Mouse (Mus musculus) mature B cell (primary cell): ENCODE data around the gene Ldhd.
"Not testable (repeated sequence)": the region's sequence is repeated elsewhere in the genome, so short reads cannot be mapped to it uniquely, and the experiment has no call there.

ENCODE experiments used
- in situ Hi-C: fragments of 300-500 bp; cut with MboI; formaldehyde crosslinking; loops from 2 replicates; pipeline ENCODE4 v1.14.3; 2019

The Ldhd gene

DNA sequence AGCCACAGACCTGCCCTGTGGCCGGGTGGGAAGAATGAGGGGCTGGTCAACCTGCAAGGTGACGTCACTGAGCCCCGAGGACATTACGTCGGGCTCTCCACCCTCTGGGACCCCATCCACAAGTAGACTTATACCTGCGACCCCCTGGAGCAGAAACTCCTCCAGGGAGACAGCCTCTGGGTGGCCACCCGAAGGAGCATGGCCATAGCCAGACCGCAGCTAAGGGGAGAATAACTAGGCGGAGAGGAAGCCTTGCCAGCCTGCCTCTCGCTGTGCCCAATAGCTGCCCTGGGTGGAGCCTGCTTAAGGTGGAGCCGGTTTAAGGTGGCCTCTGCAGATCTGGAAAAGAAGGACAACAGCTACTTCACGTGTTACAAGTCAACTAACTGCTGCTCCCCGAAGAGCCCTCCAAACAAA, at the start of gene Ldhd:
Ldhd (minus strand) TSS at position 270 of the 417 bp plus-strand sequence.
- in situ Hi-C loops, result no loop called here

DNA sequence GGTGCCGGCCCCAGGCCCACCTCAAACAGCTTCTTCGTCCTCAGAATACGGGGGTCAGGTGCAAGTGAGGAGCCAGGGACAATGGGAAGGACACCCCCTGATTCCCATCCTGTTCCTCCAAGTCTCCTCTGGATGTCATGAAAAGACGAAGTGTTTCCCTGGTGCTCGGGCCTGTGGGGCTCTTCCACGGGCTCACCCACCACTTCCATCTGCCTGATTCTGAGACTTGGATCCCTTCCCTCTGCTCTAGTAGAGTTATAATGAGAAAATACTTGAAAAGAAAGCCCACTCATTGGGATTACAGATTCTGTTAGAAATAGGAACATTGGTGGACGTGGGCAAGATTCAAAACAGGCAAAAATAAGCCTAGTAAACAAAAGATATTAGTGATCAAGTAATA, 48.7 kb upstream of the Ldhd start:
- in situ Hi-C loops, result no loop called here

DNA sequence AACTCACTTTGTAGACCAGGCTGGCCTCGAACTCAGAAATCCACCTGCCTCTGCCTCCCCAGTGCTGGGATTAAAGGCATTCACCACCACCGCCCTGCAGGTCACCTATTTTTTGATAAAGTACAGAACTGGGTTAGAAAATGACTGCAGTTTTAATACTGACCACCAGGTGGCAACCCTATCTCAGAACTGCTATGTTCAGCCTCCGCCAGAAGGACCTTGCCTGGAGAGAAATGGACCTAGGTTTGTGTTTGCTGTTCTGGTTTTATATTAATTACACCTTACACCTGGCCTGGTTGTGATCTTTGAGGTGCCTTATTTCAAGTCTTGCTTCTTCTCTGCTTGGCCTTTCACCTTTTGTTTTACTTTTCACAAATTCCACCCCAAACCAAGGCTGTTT, 47.9 kb upstream of the Ldhd start:
- in situ Hi-C loops, result no loop called here

DNA sequence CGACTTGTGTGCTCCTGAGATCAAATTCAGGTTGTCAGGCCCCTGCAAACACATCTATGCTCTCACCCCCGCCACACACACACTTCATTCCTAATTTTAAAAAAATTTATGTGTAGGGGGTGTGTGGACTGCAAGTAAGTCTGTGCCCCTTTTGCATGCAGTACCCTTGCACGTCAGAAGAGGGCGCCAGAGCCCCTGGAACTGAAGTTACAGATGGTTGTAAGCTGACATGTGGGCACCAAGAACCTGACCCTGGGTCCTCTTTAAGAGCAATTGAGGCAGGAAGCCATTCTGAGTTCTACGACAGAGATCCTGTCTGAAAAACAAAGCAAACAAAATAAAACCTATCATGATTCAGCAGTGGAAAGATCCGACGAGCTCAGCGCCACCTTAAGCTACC, 46.1 kb upstream of the Ldhd start:
- in situ Hi-C loops, result no loop called here

- in situ Hi-C loops, result no loop called here
Measured at GRCm38 (mm10) chr8:111666751-111667150, 36.6 kb upstream of the Ldhd start.

DNA sequence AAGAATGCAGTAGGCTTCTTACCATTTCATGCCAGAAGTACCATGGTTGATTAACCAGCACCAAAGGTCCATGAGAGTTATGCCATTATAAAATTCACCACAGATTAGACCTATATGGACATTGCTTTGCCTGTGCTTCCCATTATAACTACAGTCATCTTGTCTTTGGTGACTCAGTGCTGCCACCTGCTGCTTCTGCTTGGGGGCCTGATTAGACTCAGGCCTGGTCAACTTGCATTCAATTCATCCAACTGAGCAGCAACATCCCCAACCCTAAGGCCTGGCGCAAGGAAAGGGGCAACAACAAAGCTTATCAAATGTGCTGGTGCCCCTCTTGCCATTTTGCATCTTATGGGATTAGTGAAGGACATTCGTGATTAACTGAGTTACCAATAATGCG, 32.3 kb upstream of the Ldhd start:
- in situ Hi-C loops, result no loop called here

DNA sequence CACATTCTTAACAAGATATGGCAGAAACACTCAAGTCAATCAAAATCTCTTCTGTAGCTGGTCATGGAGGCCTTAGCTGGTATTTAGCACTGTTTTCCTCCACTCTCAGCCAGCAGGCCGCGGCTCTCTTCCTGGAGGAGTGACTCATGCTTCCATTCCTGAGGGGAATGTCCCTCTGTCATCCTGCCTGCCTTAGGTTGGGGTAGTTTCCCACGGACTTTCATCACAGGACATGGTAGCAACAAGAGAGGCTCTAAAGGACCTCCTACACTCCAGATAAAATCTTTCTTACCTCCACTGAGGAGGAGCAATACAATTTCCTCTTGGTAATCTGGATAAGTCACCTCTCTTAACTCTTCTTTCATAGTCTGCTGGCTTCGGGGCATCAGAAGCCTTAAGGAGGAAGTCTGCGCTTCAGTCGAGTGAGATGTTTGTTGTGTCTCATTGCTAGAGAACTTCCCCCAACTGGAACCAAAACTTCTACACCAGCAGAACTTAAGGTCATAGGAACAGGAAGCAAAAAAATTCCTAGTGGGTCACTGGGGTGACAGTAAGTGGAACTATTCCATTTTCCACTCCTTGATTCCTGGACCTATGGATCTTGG, 28.7 kb upstream of the Ldhd start:
- in situ Hi-C loops, result no loop called here

DNA sequence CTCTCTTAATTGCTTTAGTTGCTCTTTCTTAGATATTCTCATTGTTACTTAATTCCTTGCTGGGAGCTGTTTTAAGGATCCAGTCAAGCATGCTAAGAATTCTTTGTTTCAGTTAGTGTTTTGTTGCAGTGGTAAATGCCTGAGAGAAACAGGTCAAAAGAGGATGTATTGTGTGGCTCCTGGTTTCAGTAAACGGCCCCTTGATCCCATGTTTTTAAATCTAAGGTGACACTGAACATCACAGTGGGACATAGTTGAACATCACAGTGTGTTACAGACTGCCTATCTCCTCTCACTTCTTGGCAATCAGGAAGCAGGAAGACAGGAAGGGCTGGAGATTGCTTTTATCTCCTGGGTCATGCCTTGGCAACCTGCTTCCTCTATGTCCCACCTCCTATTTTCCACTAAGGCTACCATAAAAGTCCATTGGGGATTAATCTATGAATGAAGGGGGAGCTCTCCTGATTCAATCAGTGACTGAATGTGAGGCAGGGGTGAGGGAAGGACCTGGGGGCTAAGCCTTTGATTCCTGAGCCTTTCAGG, 27.2 kb upstream of the Ldhd start:
- in situ Hi-C loops, result no loop called here

DNA sequence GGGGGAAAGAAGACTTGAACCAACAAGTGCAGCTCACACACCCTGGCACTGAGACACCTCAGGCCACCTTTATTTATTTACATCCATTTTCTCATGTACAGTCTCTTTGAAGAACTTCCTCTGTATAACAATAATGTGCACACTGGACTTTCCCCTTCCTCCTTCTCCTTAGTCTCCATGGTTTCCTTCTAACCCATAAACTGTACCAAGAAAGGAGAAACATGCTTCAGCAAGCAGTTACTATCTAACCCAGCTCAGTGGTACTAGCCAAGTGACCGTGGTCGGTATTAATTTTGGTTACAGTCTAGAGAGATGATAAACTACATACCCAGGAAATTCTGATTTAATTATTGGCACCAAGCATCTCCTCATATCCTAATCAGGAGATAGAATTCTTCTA, 23.4 kb upstream of the Ldhd start:
- in situ Hi-C loops, result no loop called here

GRCm38 (mm10) chr8:111650651-111651050, 20.5 kb upstream of the Ldhd start:
- in situ Hi-C loops, result no loop called here

- in situ Hi-C loops, result no loop called here
Measured at GRCm38 (mm10) chr8:111648834-111649233, 18.7 kb upstream of the Ldhd start.

GRCm38 (mm10) chr8:111645715-111646114, 15.5 kb upstream of the Ldhd start:
- in situ Hi-C loops, result no loop called here

DNA sequence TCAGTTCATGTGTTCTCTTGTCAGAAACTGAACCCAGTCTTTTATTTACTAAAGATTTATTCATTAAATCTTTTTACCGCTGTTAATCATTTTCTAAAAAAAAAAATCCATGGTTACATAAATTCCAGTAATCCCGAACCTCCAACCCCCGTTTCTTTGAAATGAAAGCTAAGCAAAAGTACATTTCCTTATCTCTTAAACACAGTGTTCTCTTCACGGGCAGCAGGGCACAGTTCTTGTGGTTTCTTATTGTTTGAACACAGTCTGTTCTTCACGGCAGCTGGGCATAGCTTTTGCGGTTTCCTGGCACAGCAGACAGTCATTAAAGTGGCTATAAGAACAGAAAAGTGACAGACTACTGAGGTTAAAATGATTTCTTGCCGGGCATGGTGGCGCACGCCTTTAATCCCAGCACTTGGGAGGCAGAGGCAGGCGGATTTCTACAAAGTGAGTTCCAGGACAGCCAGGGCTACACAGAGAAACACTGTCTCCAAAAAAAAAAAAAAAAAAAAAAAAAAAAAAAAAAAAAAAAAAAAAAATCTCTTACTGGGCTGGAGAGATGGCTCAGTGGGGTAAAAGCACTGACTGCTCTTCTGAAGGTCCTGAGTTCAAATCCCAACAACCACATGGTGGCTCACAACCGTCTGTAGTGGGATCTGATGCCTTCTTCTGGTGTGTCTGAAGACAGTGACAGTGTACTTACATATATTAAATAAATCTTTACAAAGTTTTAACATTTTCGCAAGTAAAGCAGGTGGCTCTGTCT, 14.3 kb upstream of the Ldhd start:
- in situ Hi-C loops, result not testable (repeated sequence)

GRCm38 (mm10) chr8:111643264-111644141, 13.3 kb upstream of the Ldhd start, which contains the start of gene Zfp1:
Zfp1 (plus strand) TSS chr8:111643401.
- in situ Hi-C loops, result no loop called here

DNA sequence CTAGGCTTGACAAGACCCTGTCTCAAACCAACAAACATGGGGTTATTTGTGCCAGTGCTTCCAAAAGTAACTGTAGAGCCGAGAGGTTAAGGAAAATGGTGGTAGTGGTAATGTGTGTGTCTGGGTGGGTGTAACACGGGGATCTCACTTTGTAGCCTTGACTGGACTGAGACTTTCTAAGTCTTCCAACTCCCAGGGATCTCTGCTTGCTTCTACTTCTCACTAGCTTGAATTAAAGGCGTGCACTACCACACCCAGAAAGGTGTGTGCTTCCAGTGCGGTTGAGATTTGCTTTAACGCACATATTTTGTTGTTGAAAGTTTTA, 12.7 kb upstream of the Ldhd start:
- in situ Hi-C loops, result no loop called here

- in situ Hi-C loops, result no loop called here
Measured at GRCm38 (mm10) chr8:111642496-111642895, 12.3 kb upstream of the Ldhd start.

DNA sequence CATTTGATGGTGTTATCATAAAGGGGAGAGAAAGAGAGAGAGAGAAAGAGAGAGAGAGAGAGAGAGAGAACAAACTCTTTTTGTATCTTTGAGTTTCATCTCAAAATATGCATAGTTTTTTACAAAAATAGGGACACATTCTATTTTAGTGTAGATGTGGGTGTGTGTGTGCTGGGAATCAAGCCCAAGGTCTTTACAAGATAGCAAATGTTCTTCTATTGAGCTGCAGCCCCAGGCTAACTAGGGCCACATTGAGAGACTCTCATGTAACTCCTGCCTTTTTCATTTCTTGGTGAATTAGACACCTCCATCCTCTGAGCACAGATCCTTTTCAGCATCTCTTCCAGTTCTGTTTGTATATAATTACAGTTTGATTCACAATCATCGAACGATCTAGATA, 10.9 kb upstream of the Ldhd start:
- in situ Hi-C loops, result no loop called here

DNA sequence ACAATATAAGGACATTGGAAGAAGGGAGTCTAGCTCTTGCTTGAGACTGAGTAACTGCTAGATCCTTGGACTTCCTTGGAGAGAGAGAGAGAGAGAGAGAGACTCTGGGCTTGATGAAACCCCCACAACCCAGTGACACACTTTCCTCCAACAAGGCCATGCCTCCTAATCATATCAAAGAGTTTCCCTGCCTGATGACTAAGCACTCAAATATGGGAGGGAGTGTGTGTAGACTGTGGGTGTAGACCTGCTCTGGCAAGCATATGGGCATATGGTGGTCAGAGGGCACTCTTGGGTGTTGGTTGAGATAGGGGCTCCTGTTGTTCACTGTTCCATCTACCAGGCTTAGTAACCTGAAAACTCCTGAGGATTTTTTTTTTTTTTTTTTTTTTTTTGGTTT, 7.9 kb upstream of the Ldhd start:
- in situ Hi-C loops, result no loop called here

GRCm38 (mm10) chr8:111632976-111633375, 2.8 kb upstream of the Ldhd start:
- in situ Hi-C loops, result no loop called here

DNA sequence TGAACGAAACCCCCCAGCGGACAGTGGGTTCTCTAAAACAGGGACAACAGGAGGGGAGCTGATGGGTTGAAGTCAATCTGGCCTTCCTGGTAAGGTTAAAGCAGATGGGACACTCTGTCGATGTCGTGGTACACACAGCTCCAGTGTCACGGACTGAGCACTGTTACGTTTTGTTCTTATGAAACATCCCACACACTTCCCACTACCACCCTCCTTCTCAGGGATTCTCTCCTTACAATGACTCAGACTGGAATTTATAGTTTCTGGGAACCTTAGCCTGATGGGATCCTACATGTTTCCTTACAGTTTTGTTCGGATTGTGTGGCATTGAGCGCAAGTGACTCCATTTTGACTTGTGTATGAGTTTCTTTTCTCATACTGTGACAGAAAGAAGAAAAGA, 1.4 kb upstream of the Ldhd start:
- in situ Hi-C loops, result no loop called here

DNA sequence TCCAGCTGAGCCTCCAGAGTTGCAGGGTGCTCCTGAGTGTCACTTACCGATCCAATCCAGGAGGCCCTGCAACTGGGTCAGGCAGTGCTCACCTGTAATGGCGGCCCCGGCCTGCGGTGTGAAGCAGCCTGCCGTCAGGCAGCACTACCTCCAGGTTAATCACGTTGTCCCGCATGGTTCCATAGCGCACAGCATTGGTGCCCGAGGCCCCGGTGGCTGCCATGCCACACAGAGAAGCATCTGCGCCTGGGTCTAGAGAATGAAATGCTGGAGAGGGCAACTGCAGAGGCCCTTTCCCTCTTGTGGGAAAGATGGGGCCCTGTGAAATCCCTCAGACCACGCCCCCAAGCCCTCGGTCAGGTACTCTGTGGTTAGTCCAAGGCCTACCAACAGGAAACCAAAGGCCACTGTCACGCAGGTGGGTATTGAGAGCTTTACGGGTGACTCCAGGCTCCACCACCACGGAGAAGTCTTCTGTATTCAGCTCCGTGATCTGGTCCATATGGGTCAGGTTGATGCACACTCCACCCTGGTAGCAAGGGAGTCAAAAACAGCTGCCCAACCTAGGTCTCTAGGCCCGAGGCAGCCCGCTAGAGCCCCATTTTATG, 1.2 kb downstream of the Ldhd start:
- in situ Hi-C loops, result loop anchor here (10.0 kb wide), 1 partner anchor 94 kb away; the partner anchor contains the start of gene Znrf1

DNA sequence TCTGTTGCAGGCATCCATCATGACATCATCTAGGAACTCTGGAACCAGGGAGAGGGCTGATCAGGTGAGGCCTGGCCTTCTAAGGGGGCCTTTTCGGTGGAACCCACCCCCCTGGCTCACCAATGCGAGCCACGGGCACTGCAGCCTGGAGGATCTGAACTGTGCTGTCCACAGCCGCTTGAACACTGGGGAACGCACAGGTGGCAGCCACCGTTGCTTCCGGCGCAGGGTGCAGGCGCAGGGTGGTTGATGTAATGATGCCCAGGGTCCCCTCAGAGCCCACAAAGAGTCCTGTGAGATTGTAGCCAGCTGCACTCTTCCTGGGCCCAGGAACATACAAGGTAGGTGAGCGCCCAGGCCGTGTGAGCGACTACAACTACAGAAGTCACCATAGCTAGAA, 1.8 kb downstream of the Ldhd start:
- in situ Hi-C loops, result loop anchor here (10.0 kb wide), 1 partner anchor 94 kb away; the partner anchor contains the start of gene Znrf1
